Mouse (Mus musculus): ENCODE measurements at regions not wholly inside any gene's neighbourhood (a gene's known extent, or its start where the extent isn't known, plus 50 kb on each side); places are given as distances from the start of the nearest gene placed in this dataset.

- TF ChIP-seq CTCF (IDR thresholded peaks at IDR 0.05; ENCODE audit: borderline replicate concordance, insufficient read depth, low read length) (no peak), POLR2A (IDR thresholded peaks at IDR 0.05; ENCODE audit: low read depth, low read length) (no peak)
These were observed 177.7 kb upstream of the Cited2 start for GRCm38 (mm10) chr10:17545291-17545690.
